Mouse (Mus musculus) layer of hippocampus, adult 2 months (tissue): Measurements from ENCODE around the gene Hoxd4. TPM values are rescaled to one million over a fixed set of nuclear protein-coding genes. Genes with fewer than 3 reads are reported as not detected.

ENCODE experiments used
- DNase-seq, 2 experiments: peaks; one replicate each; pipeline ENCODE4 v3.0.0; 2022; ENCODE audit warnings: low spot score in 2 of 2
- H3K27ac ChIP-seq: fragments of 200-600 bp; 2 replicates; pipeline ENCODE4 v1.8.1; 2022
- H3K4me3 ChIP-seq: fragments of 200-600 bp; 2 replicates; pipeline ENCODE4 v1.8.1; 2022; ENCODE audit warnings: mild to moderate bottlenecking
- CTCF ChIP-seq: fragments of 200-600 bp; conservative IDR thresholded peaks from 2 replicates; pipeline ENCODE4 v1.8.1; 2022; ENCODE audit warnings: antibody characterized with exemption, mild to moderate bottlenecking, moderate library complexity
- total RNA-seq, 2 experiments: library from RNA; stranded (reverse); gene quantifications; 2 replicates each; pipeline ENCODE4 v1.2.3; 2021

Gene Hoxd4
- total RNA-seq, 2 experiments from 2014 or later: not detected

DNA sequence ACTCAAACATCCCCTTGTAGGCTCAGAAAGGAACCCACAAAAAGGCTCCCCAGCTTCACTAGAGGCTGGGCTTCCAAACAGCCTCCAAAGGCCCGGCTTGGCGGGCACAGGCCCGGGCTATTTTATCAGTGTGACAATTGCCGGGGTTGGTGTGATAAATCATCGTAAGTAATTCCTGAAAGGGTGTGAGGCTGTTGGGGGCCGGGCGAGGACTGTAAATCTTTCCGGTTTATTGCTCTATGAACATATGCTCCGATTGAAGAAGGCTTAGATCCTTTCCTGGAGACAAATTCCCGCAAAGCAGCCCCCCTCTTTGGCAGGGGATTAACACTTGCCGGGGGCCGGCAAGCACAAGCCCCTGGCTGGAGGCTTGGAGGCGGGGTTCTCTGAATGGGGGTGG lies 22.7 kb downstream of the Hoxd4 start:
- Histone ChIP-seq H3K4me3 (no peak overlapping the region), H3K27ac (no peak overlapping the region)
- TF ChIP-seq CTCF: no peak
- no peak for DNase-seq

DNA sequence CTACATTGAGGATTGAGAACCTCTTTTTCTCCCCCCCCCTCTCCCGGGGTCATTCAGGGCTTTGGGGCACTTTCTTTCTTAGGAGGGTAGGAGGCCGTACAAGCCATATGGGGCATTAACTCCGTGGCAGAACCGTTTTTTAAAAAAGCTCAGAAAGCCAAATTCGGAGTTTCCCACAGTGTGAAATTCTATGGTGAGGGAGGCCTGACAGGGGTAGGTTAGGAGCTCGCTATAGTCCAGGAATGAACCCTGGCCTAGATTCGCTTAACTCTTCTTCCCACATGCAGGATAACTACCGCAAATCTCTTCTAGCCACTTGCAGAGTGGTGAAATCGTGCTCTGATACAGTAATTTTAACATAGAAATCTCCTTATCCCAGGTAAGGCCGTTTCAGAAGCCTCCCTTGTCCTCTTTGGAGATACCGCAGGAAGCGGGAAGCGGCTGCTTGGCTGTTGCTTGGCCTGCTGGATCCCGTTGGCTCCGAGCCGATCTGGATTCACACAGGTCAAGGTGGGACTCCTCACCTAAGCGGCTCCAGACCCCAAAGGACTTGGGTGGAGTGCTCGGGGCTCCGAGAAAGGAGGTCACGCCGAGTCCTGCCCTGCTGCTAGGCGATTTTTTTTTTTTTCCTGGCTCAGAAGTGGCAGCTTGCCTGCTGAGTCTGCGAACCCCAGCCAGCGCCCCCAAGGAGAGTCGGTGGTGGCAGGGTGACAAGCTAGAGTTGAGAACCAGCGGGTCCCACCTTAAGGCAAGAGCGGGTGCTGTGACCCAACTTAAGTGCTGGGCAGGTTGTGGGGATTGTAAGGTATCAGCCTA lies 23.5 kb downstream of the Hoxd4 start:
- Histone ChIP-seq H3K27ac (no peak overlapping the region), H3K4me3 (no peak overlapping the region)
- no peak for DNase-seq
- no peak for TF ChIP-seq CTCF

DNA sequence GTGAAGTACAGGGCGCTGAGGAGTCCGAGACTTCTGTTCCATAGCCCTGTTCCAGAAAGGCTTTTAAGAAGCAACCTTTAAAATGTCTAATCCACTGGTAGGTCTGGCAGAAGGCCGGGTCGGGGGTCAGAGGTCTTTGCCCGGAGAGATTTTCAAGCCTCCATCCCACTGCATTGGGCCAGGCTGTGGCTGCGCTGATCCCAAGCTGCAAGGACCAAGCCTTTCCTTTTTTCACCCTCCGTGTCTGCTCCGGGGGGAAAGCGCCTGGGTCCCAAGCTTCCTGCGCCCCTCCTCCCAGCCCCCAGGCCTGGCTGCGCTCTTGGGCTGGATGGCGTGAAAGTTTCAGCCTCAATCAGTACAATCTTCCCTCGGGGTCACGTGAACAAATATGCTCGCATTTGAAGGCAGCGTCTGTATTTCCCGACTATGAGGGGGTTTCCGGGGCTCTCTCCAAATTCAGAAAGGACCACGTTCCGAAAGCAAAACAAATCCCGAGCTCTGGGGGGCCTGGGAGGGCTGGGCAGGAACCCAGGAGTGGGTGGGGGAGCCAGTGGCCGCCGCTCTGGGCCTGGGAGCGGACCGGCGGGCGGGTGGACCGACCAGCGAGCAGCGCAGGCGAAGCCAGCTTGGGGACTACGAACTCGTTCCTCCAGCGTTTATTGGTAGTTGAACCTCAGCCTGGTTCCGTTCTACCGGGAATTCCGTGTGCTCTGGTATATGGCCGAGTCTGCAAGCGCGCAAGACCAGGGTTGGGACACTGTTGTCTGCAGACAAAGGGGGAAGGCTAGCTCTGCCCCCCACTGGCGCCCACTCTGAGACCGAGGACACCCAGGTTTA lies 24.3 kb downstream of the Hoxd4 start:
- no peak for DNase-seq
- Histone ChIP-seq H3K4me3 (no peak overlapping the region), H3K27ac (no peak overlapping the region)
- no peak for TF ChIP-seq CTCF

DNA sequence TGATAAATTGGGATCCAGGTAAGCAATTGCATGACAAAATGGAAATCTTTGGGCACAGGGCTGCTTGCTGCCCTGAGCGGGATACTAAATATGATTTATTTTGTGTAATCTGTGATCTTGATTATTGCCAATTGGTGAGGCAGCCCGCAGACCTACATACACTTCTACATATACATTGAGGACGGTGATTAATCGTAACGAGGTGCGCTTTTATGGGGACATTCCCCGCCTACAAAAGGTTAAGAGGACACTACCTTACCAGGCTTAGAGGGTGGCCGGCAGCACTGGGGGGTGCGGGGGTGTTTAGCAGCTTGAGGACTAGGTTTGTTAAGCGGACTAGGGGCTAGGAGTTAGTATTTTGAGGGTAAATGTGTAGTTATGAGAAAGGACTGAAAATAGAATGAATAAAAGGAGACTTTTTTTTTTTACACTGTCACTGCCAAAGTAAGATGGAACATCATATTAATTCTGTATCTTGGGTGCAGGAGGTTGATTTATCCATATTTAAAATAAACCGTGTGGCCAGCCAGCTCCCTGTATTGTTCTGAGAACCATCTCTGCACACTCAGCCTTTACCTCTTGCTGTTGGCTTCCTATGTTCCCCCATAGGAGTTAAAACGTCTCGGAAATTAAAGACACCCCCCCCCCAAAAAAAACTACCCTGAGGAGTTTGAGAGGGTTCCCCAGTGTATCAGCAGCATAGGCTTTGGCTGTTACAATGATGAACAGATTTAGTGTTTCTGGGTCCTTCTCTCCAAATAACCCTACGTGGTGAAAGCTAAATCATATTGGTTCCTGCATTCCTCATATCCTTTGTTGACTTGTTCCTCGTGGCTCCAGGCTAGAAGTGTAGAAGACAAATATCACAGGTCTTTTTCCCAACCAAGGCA lies 25.2 kb downstream of the Hoxd4 start:
- no peak for DNase-seq
- H3K27ac ChIP-seq: no peak overlapping the region
- TF ChIP-seq CTCF: no peak
- no peak overlapping the region for H3K4me3 ChIP-seq

DNA sequence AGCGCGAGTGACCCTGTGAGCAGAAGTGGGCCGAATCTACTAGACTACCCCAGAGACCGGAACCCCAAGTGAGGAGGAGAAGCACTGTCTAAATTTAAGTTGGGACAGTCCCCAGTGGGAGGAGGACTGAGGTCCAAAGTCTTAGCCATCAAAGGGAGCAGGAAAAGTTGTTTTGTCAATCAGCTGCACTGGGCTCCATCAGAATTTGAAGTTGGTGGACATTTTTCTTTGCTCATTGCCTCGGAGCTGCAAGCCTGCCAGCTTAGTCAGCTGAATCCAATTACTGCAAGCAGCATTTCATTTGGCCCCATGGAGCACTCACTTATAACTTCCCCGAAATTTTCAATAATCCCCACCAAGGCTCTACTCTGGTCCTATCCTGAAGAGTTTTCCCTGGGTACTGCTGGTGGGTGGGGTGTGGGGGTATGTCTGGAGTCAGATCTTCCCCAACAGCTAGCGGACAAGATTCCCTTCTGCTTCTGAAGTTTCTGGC lies 25.9 kb downstream of the Hoxd4 start:
- Histone ChIP-seq H3K27ac (no peak overlapping the region), H3K4me3 (no peak overlapping the region)
- no peak for TF ChIP-seq CTCF
- DNase-seq: no peak

DNA sequence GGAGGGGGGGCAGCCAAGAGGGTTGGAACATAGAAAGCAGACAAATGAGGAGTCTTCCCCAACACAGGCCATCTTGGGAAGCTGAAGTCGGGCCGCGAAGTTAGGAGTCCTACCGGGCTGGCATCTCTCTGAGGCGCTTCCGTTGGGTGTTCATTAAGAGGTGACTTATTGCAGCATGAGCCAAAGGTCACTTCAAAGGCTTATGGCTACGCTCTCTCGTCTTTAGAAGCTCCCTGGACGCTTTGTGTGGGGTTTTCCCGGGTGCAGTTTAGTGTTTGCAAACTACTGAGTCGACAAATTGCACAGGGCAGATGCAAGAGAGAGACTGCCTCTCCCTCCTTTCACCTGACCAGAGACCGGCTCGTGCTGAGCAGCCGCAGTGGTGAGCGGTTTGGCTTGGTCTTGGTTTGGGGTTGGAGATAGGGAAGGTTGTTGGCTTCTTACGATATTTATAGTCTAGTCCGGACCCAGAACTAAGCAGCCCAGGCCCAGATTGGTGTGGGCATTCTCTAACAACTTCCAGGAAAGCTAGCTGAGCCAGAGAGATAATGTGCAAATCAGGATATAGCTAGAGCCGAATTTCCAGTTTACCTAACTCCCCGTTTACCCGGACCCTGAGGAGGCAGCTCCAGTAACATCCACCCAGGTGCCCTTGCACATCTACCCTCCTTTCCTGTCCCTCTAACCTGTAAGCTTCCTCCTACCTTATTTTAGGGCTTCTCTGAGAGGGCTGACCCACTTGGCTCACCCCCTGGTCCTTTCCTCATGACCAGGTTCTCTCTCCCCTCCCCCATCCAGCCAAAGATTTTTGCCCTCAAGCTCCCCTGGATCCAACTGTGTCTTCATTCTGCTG lies 27.1 kb downstream of the Hoxd4 start:
- Histone ChIP-seq H3K4me3 (no peak overlapping the region), H3K27ac (no peak overlapping the region)
- no peak for TF ChIP-seq CTCF
- DNase-seq: no peak

DNA sequence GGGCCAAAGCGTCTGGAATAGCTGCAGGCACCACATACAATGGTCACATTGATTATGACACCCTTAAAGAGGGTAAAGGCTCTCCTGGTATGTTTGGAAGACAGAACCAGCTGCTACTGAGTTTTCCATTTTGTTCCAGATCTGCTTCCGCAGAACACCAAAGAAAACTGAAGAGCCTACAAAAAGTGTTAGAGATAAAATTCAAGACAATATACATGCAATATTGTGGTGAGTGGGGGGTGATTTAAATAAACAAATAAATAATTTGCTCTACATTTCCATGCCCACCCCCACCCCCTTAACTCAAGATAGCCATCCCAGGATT lies 27.7 kb downstream of the Hoxd4 start:
- TF ChIP-seq CTCF: no peak
- H3K4me3 ChIP-seq: no peak overlapping the region

DNA sequence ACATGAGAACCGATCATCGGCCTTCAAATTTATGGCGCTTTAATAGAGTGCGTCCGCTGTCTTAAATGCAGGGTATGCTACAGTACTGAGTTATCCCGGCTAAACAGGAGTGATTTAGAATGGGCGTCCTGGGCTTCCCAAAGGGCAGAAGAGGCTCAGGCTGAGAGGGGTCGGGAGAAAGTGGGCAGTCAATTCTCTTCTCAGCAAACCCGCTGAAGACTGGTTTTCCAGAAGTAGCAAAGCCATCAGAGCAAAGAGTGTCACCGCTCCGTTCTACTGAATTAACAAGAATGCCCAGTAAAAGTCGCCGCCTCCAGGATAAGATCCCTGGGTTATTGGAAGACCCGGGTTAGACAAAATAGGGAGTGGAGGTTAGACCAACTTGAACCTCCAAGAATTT lies 28.1 kb downstream of the Hoxd4 start:
- no peak for TF ChIP-seq CTCF
- Histone ChIP-seq H3K4me3 (no peak overlapping the region), H3K27ac (no peak overlapping the region)
- no peak for DNase-seq

More for the DNA sequence above, 27.7 kb downstream of the Hoxd4 start:
- DNase-seq: no peak
- H3K27ac ChIP-seq: no peak overlapping the region

DNA sequence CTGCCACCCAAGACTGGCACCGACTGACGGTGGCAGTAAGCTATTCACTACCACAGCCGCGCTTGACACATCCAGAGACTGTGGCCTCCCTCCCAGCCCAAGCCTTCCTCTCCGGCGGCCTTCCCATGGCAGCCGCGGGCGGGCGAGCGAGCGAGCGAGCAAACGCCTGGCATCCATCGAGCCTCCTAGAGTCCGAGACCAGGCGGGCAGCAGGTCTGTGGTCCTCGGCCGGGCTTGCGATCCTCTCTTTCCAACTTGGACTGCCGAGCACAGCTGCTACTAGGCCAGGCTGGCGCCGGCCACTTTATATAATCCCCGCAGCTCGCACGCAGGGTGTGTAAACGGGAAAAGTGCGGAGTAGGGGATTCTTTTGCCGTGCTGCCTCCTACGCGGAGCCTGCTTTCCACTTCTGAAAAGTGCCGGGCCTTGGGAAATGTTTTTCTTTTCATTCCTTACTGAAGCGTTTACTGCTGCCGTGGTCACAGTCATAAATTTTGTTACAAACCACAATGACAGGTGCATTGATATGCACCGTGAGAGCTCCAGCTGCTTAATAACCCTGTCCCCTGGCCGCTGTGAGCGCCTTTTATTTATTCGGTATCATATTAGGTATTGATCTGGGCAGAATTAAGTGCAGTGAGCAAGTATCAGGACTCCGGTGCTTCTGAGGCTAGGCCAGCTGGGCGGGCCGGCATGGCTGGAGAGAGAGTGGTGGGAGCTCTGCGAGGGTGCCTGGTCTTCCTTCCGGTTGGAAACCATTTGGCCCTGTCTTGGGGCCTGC lies 28.8 kb downstream of the Hoxd4 start:
- Histone ChIP-seq H3K27ac (no peak overlapping the region), H3K4me3 (no peak overlapping the region)
- DNase-seq: no peak
- no peak for TF ChIP-seq CTCF

DNA sequence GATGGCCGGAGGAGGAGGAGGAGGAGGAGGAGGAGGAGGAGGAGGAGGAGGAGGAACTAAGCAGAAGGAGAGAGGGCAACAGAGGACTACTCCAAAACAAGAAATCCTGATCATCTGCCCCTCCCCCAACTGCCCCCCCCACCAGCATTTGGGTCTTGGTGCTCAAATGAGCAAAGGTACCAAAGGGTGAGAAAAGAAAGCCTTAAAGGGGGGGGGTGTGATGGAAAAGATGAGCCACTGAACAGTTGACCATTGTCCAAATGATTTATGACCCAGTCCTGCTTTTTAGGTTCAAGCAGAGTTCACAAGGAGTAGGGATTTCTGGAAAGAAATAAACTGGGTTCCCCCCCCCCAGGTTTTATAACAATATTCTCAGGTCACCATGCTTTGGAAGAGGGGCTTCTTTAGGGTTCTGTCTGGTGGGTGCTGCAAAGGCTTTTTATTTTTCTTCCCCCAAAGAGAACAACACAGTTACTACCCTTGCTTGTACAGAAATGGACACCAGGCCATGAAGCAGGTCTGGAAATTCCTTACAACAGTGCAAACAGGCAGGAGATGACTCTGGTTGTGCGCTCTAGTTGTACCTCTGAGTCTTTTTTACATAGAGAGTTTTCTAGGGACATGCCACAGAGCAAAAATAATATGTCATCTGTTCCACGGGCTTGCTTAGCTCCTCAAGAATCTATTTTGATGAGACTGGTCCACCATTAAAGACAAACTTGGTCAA lies 29.7 kb downstream of the Hoxd4 start:
- no peak for DNase-seq
- Histone ChIP-seq H3K27ac (no peak overlapping the region), H3K4me3 (no peak overlapping the region)
- TF ChIP-seq CTCF: no peak

DNA sequence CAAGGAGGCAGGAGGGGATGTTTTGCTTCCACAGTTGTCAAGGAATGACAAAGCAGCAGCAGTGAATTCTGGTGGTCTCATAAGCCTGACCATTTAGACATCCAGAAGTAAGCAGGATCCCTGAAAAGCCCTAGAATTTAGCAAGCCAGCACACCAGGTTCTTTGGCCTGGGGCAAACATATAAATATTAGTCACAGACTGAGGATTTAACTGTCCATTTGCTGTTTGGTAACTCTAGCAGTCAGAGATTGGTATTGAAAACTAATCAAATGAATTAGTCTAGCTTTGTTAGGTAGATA lies 30.2 kb downstream of the Hoxd4 start:
- DNase-seq: no peak
- no peak overlapping the region for H3K27ac ChIP-seq
- no peak overlapping the region for H3K4me3 ChIP-seq
- TF ChIP-seq CTCF: no peak
